Mouse (Mus musculus) testis, postnatal 14 days (tissue): ENCODE measurements around the gene Man1a.

Experiments used
- DNase-seq: peaks from one replicate; pipeline ENCODE4 v3.0.0; 2021; ENCODE audit warnings: low spot score

Gene Man1a

DNA sequence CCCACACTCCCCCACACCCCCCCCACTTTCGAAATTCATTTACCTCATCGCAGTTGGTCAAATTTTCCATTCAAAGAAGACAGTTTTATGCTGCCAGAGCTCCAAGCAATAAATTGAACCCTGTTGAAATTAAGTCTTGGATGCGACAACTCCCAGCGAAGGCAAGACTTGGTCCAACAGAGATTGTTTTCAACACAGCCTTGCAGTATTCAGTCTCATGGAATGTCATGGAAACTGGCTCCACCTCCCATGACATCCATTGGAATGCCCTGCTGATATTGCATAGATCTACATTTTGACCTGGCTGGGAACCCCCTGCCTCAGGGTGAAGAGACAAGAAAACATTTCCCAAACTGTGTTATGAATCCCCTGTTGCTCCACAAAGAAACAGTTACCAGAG, at the start of gene Man1a:
TSS of gene Man1a (minus strand) at position 190 of the 400 bp plus-strand sequence.
- no peak for DNase-seq

GRCm38 (mm10) chr10:54121816-54122215, 45.4 kb upstream of the Man1a start:
- DNase-seq: no peak

DNA sequence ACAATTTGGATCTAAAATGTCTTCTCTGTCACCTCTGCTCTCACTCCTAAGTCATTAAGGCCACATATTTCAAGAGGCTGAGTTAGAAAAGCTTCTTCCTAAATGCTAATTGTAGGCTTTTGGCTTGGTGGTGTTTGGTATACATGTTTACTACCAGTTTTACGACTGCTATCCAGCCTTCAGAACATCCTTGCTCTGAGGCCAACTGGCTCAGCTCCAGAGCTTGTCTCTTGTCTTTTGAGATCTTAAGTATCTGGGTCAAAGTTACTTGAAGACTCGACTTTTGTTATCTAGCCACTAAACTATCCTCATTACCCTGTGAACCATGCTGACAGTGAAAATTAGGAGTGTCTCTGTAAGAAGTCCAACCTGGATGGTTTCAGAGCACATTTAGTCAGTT, 44.0 kb upstream of the Man1a start:
- peak; percentile 5 for DNase-seq

GRCm38 (mm10) chr10:54119303-54119702, 42.9 kb upstream of the Man1a start:
- no peak for DNase-seq

GRCm38 (mm10) chr10:54118223-54118912, 42.0 kb upstream of the Man1a start:
- DNase-seq: no peak

DNA sequence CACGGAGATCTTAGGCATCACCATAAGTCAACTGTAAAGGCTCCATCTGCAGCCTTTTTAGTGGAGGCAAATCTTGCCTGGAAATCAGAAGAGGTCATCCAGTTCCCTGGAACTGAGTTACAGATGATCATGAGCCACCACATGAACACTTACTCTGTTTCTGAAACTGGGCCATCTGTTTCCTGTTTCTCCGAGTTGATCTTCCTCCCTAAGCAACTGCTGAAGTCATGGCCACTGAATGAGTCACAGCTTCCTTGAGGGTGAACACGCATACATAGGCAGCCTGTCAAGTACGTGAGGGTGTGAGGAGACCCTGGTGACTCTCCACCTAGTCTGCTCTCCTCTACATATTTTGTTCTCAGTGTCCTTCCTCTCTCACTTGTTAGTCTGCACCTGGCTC, 41.4 kb upstream of the Man1a start:
- no peak for DNase-seq

GRCm38 (mm10) chr10:54103671-54104070, 27.3 kb upstream of the Man1a start:
- DNase-seq: no peak

GRCm38 (mm10) chr10:54092081-54092480, 15.7 kb upstream of the Man1a start:
- no peak for DNase-seq

GRCm38 (mm10) chr10:54089923-54090322, 13.5 kb upstream of the Man1a start:
- no peak for DNase-seq

DNA sequence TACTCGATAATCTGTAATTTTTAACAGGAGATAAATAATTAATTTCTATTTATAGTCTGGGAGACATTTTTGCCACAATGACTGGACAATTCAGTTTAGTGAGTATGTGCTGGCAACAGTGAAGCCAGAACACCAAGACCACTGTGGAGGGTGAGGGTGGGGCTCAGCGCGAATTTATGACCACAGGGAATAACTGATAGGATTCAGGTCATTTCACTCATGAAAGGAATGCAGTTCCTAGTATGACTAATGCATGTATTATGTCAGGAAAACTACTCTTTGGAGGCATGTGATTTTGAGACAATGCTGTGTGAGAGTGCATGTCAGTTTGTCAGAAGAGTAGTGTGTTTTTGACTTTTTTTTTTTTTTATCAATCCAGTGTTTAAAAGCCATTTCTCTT, 10.9 kb upstream of the Man1a start:
- DNase-seq: no peak

- no peak for DNase-seq
Measured at GRCm38 (mm10) chr10:54085073-54085472, 8.7 kb upstream of the Man1a start.

DNA sequence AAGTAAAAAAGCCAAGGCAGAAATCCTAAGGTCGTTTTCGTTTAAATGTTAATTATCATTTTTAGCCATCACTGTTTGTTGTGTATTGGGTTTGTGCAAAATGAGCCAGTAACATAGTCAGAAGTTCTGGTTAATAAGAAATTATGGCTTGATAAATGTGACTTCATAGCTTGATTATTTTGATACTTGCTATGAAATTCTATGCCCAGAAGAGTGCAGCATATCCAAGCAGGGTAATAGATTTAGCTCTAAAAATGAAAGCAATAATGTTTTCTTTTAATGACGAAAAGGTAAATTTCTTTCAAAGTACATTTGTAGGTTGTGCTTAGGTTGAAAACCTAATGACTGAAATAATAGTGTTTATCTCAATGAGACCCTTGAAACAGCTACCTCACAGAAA, 596 bp upstream of the Man1a start:
- no peak for DNase-seq

GRCm38 (mm10) chr10:54075441-54076010, 883 bp downstream of the Man1a start:
- DNase-seq: peak; percentile 85

GRCm38 (mm10) chr10:54074609-54075421, 1.6 kb downstream of the Man1a start:
- DNase-seq: peak; percentile 11

- no peak for DNase-seq
Measured at GRCm38 (mm10) chr10:54074247-54074608, 2.2 kb downstream of the Man1a start.

- DNase-seq: no peak
Measured at GRCm38 (mm10) chr10:54073641-54074203, 2.7 kb downstream of the Man1a start.

GRCm38 (mm10) chr10:54072336-54072735, 4.1 kb downstream of the Man1a start:
- DNase-seq: no peak

- DNase-seq: no peak
Measured at GRCm38 (mm10) chr10:54070496-54070895, 5.9 kb downstream of the Man1a start.

GRCm38 (mm10) chr10:54069412-54069811, 7.0 kb downstream of the Man1a start:
- no peak for DNase-seq

- DNase-seq: no peak
Measured at GRCm38 (mm10) chr10:54066683-54067082, 9.7 kb downstream of the Man1a start.

GRCm38 (mm10) chr10:54063551-54064260, 12.7 kb downstream of the Man1a start:
- DNase-seq: no peak

GRCm38 (mm10) chr10:54062835-54063234, 13.6 kb downstream of the Man1a start:
- no peak for DNase-seq
